Mouse (Mus musculus) macrophage (primary cell): ENCODE measurements around the gene Esx1. TPM values are rescaled to one million over a fixed set of nuclear protein-coding genes. Genes with fewer than 3 reads are reported as not detected.

Experiments used
- H3K27ac ChIP-seq: fragments of 350-480 bp; formaldehyde crosslinking; 2 replicates; pipeline ENCODE4 v1.9.0; 2021
- H3K36me3 ChIP-seq: fragments of 350-480 bp; formaldehyde crosslinking; 2 replicates; pipeline ENCODE4 v1.9.0; 2021; ENCODE audit errors: inconsistent target
- H3K4me3 ChIP-seq: fragments of 350-480 bp; formaldehyde crosslinking; 2 replicates; pipeline ENCODE4 v1.9.0; 2021; ENCODE audit errors: inconsistent target
- H3K79me2 ChIP-seq: fragments of 350-480 bp; formaldehyde crosslinking; 2 replicates; pipeline ENCODE4 v1.9.0; 2021; ENCODE audit errors: inconsistent target
- whole genome bisulfite sequencing: methylation state at CpG from one replicate; pipeline ENCODE4 v1.1.7; 2026; ENCODE audit warnings: inconsistent platforms; ENCODE audit not compliant: missing documents; 5-methylcytosine and 5-hydroxymethylcytosine counted together
- polyA plus RNA-seq: library from polyadenylated mRNA; stranded (reverse); fragments of 250-400 nt; gene quantifications from 3 replicates; pipeline ENCODE4 v1.2.4, GENCODE M21; 2018; ENCODE audit warnings: inconsistent platforms
- total RNA-seq, 78 experiments: library from RNA; depleted of rRNA; stranded (reverse); fragments of 250-400 nt; gene quantifications; 1 replicate in 9 of 78; 2 replicates in 24 of 78; 3 replicates in 43 of 78; 4 replicates in 2 of 78; pipeline ENCODE4 v1.2.4; 2018; ENCODE audit warnings: inconsistent platforms in 56 of 78

Esx1 gene
- total RNA-seq (2018; cell fraction: chromatin; rRNA removed), result not detected
- total RNA-seq (2018; cell fraction: cytosol; rRNA removed), result not detected
- not detected for total RNA-seq (2018; cell fraction: nucleus; rRNA removed)
- not detected in 3 replicates for polyA plus RNA-seq

DNA sequence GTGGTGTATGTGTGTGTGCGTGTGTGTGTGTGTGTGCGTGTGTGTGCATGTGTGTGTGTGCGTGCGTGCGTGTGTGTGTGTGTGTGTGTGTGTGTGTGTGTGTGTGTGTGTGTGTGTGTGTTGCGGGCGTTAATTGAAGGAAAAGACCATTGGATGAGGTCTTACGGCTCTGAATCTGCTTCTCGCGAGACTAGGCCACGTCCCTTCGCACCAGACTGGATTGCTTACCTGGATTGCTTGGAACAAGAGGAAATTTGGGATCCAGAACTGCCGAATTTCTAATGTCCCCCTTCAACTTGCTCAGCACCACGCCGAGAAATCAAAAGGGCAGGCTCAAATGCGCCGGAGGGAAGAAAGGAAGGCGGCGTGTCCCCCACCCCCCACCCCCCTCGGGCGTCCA is at the start of gene Esx1:
Esx1 (minus strand) TSS at position 366 of the 400 bp plus-strand sequence.
- H3K4me3 ChIP-seq, result no peak within 1 kb of the TSS
- H3K36me3 ChIP-seq, result no peaks in the 10 kb centered on the region
- no peaks in the 10 kb centered on the region for H3K79me2 ChIP-seq
- no peak within 1 kb of the TSS for H3K27ac ChIP-seq
- WGBS, result 31% methylated on average over 13 of the region's 21 CpGs

DNA sequence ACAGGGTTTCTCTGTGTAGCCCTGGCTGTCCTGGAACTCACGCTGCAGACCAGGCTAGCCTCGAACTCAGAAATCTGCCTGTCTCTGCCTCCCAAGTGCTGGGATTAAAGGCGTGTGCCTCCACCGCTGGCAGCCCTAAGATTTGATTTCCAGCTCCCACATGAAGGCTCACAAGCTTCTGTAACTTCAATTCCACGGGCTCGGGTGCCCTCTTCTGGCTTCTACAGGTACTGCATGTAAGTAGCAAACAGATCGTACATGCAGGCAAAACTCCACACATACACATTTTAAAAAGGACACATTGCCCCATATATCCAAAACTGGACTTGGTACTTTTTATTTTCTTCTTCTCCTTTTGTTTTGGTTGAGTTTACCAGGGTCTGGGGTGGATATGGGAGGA is 48.1 kb upstream of the Esx1 start:
- Histone ChIP-seq H3K36me3 (no peaks in the 10 kb centered on the region), H3K27ac (no peak overlapping the region), H3K4me3 (no peak overlapping the region), H3K79me2 (no peaks in the 10 kb centered on the region)
- WGBS, result 53% methylated on average over 7 of the region's 7 CpGs

DNA sequence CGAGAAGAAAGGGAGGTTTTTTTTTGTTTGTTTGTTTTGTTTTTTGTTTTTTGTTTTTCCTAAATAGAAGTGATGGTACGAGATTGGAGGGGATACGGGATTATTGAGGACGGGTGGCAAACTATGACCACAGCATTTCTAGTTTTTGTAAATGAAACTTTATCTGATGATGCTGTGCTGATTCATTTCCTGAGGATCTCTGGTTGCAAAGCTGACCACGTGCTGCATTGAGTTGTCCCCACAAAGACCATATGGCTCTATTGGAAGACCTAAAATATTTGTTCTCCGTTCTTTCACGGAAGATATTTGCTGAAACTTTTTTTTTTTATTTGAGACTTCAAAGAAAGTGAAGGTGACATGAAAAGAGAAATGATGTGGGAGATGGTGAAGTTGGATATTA is 45.8 kb upstream of the Esx1 start:
- Histone ChIP-seq H3K27ac (no peak overlapping the region), H3K79me2 (no peaks in the 10 kb centered on the region), H3K4me3 (no peak overlapping the region), H3K36me3 (no peaks in the 10 kb centered on the region)
- WGBS, result 50% methylated on average over 7 of the region's 7 CpGs

GRCm38 (mm10) chrX:137165621-137166020 is 43.7 kb upstream of the Esx1 start:
- no peaks in the 10 kb centered on the region for H3K36me3 ChIP-seq
- no peaks in the 10 kb centered on the region for H3K79me2 ChIP-seq
- H3K27ac ChIP-seq, result no peak overlapping the region
- 84% methylated on average over 3 of the region's 3 CpGs for WGBS
- no peak overlapping the region for H3K4me3 ChIP-seq

GRCm38 (mm10) chrX:137162700-137163099 is 40.8 kb upstream of the Esx1 start:
- no peaks in the 10 kb centered on the region for H3K36me3 ChIP-seq
- H3K27ac ChIP-seq, result no peak overlapping the region
- WGBS, result 73% methylated on average over 1 of the region's 1 CpGs
- no peak overlapping the region for H3K4me3 ChIP-seq
- no peaks in the 10 kb centered on the region for H3K79me2 ChIP-seq

GRCm38 (mm10) chrX:137160971-137161370 is 39.1 kb upstream of the Esx1 start:
- Histone ChIP-seq H3K27ac (no peak overlapping the region), H3K36me3 (no peaks in the 10 kb centered on the region), H3K4me3 (no peak overlapping the region), H3K79me2 (no peaks in the 10 kb centered on the region)
- 72% methylated on average over 3 of the region's 3 CpGs for WGBS

- no peak overlapping the region for H3K27ac ChIP-seq
- H3K79me2 ChIP-seq, result no peaks in the 10 kb centered on the region
- 93% methylated on average over 11 of the region's 11 CpGs for WGBS
- no peak overlapping the region for H3K4me3 ChIP-seq
- H3K36me3 ChIP-seq, result no peaks in the 10 kb centered on the region
Observed at GRCm38 (mm10) chrX:137149050-137149449, 27.2 kb upstream of the Esx1 start.

DNA sequence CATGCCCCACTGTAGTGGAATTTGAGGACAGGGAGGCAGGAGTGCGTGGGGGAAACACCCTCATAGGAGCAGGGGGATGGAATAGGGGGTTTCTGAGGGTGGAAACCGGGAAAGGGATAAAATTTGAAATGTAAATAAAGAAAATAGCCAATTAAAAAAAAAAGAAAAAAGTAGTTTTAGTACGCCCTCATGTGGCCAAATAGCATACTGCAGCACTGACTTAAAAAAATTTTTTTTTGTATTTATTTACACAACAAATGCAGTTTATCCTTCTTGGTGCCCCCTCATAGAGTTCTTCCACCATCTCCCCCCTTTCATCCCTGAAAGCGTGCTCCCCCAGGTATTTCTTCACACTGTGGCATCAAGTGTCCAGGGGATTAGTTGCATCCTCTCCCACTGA is 22.8 kb upstream of the Esx1 start:
- H3K27ac ChIP-seq, result no peak overlapping the region

GRCm38 (mm10) chrX:137143726-137144125 is 21.8 kb upstream of the Esx1 start:
- Histone ChIP-seq H3K79me2 (no peaks in the 10 kb centered on the region), H3K36me3 (no peaks in the 10 kb centered on the region), H3K27ac (no peak overlapping the region), H3K4me3 (no peak overlapping the region)
- WGBS, result 90% methylated on average over 4 of the region's 4 CpGs

More for the DNA sequence above, 22.8 kb upstream of the Esx1 start:
- no peaks in the 10 kb centered on the region for H3K36me3 ChIP-seq
- 35% methylated on average over 4 of the region's 4 CpGs for WGBS
- no peak overlapping the region for H3K4me3 ChIP-seq
- H3K79me2 ChIP-seq, result no peaks in the 10 kb centered on the region

DNA sequence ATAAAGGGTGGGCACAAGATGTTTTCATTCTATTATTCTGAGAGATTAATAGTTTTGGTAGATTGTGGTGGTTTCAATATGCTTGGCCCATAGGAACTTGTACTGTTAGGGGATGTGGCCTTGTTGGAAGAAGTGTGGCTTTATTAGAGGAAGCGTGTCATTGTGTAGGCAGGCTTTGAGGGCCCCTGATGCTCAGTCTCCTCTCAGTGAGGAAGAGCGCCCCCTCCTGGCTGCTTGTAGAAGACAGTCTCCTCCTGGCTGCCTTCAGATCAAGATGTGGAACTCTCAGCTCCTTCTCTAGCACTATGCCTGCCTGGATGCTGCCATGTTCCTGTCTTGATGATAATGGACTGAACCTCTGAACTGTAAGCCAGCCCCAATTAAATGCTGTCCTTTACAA is 20.7 kb upstream of the Esx1 start:
- Histone ChIP-seq H3K36me3 (no peaks in the 10 kb centered on the region), H3K79me2 (no peaks in the 10 kb centered on the region), H3K27ac (no peak overlapping the region), H3K4me3 (no peak overlapping the region)
- 54% methylated on average over 2 of the region's 2 CpGs for WGBS

GRCm38 (mm10) chrX:137141669-137142068 is 19.8 kb upstream of the Esx1 start:
- Histone ChIP-seq H3K4me3 (no peak overlapping the region), H3K79me2 (no peaks in the 10 kb centered on the region), H3K36me3 (no peaks in the 10 kb centered on the region), H3K27ac (no peak overlapping the region)
- 11% methylated on average over 6 of the region's 6 CpGs for WGBS

DNA sequence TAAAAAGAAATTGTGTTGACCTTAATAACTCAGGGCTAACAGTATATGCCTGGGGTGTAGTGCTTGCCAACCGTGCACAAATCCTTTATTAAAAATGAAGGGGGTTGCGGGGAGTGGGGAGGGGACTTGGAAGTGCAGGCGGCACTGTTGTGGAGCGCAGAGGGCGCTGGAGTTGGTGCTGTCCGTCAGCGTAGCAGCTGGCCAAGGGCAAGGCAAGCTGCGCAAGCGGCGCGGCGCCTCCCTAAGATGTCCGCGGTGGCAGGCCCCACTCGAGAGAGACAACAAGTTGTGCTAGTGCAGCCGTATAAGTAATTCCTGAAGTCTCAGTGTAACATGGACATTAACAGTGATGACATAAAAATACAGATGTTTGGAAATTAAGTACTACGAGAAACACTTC is 5.7 kb upstream of the Esx1 start:
- WGBS, result 16% methylated on average over 17 of the region's 17 CpGs
- no peaks in the 10 kb centered on the region for H3K36me3 ChIP-seq
- no peaks in the 10 kb centered on the region for H3K79me2 ChIP-seq
- no peak overlapping the region for H3K4me3 ChIP-seq
- H3K27ac ChIP-seq, result no peak overlapping the region

DNA sequence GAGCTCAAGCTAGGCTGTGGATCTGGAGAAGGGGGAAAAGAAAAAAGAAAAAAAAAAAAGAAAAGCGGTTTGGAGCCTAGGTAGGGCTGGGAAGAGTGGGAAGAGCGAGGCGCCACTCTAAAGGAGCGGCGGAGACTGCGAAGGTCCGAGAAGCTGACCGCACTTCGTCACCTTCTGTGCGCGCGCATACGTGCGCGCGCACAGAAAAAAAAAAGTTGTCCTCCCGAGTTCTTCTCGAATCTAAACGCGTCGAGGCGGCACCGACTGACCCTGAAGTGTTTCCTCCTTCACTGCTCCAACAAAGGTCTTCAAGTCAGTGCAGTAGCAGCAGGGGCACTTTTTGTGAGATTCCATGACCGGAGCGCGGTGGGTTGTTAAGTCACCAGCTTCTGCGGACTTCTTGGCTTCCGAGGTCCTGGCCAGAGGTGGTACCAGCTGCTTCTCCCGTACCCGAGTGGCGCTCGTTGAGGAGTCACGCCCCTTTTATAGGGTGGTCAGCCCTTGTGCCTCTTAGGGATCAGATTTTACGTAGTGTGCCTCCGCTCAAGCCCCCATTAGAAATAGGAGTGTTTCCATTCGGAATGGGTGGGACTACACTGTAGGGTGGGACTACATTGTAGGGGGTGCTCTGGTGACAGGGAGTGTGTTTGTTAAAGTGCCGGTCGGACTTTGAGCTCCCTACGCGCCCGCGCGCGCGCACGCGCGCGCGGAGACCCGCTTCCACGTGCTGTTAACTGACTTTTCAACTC is 2.0 kb downstream of the Esx1 start:
- Histone ChIP-seq H3K79me2 (no peaks in the 10 kb centered on the region), H3K27ac (no peak overlapping the region), H3K4me3 (no peak overlapping the region), H3K36me3 (no peaks in the 10 kb centered on the region)
- WGBS, result 46% methylated on average over 39 of the region's 52 CpGs

- H3K4me3 ChIP-seq, result no peak overlapping the region
- no peaks in the 10 kb centered on the region for H3K36me3 ChIP-seq
- WGBS, result 26% methylated on average over 34 of the region's 40 CpGs
- H3K79me2 ChIP-seq, result no peaks in the 10 kb centered on the region
- no peak overlapping the region for H3K27ac ChIP-seq
Observed at GRCm38 (mm10) chrX:137118097-137118746, 3.7 kb downstream of the Esx1 start.

DNA sequence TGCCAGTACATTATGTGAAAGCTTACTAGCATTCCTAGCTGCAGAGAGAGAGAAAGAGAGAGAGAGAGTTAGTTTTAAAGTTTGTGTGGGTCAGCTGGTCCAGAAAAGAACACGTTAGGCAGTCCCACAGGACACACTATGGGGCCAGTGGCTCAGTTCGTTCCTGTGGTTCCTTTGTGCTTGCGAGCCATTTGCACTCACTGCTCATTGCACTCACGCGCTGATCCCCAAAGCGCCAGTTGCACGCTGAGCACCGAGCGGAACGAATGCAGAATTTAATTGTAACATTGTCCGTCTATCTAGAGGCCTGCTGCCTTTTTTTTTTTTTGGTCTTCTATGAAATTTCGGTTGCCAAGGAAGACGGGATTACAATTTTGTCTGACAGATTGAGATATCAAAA is 15.4 kb downstream of the Esx1 start:
- no peaks in the 10 kb centered on the region for H3K79me2 ChIP-seq
- no peak overlapping the region for H3K27ac ChIP-seq
- no peak overlapping the region for H3K4me3 ChIP-seq
- 23% methylated on average over 10 of the region's 13 CpGs for WGBS
- no peaks in the 10 kb centered on the region for H3K36me3 ChIP-seq
